Mouse (Mus musculus) adrenal gland (tissue): Measurements from ENCODE around the gene Btg1.

Source experiments
- intact Hi-C: fragments of 180-260 bp; cut with DNase I; formaldehyde crosslinking; loops from one replicate; pipeline ENCODE4 v1.15.1; 2025
- long read RNA-seq, 2 experiments: library from polyadenylated mRNA; unstranded; transcript quantifications; one replicate each; pipeline ENCODE4 v2.0.0; 2020; ENCODE audit warnings: borderline replicate concordance in 1 of 2; ENCODE audit not compliant: insufficient replicate concordance in 1 of 2

The Btg1 gene
- long read RNA-seq, experiment 1, full-length matches to known transcripts, result 48 of 57 reads
- long read RNA-seq, experiment 1, partial matches to known transcripts, result 0 of 57 reads
- long read RNA-seq, experiment 1, other reads (novel, unspliced or antisense), result 9 of 57 reads
- long read RNA-seq, experiment 2, full-length matches to known transcripts, result 119 of 128 reads
- long read RNA-seq, experiment 2, partial matches to known transcripts, result 0 of 128 reads
- long read RNA-seq, experiment 2, other reads (novel, unspliced or antisense), result 9 of 128 reads

DNA sequence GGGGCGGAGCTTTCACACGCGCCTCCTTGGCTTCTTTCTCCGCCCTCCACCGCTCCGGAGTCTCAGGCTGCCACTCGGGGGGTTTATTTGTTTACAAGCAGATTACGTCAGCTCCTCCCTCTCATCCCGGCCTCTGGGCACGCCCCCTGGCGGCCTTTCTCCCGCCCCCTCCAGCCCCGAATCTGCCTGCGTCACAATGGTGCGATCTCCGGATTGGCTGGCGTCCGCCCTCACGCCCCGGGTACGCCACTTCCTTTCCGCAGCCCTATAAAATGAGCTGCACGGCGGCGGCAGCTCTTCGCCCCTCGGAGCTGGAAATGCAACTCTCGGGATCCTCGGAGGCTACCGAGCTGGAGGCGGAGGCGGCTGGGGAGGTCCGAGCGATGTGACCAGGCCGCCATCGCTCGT is at the start of gene Btg1:
Btg1 (plus strand) TSS at position 298 of the 408 bp plus-strand sequence.
- intact Hi-C loops, result loop anchor here (5.0 kb wide), 2 partner anchors 316 to 404 kb away; no protein-coding TSS in a partner anchor

DNA sequence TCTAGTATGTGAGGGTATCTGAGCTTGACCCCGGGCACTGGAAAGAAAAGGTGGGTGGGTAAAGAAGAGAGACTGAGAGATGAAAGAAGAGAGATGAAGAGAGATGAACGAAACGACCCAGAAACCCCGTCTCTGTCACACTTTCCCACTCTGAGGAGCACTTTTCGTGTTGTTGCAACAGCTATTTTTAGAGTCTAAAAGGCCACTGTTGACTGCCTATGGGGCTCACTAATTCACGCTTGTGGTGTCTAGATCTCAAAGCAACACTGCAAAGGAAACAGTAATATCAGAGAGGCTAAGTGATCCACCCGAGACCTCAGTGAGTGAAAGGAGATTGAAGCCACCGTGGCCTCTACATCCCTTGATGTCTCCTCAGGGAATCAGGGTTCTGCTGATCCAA is 47.3 kb upstream of the Btg1 start:
- intact Hi-C loops, result no loop called here

DNA sequence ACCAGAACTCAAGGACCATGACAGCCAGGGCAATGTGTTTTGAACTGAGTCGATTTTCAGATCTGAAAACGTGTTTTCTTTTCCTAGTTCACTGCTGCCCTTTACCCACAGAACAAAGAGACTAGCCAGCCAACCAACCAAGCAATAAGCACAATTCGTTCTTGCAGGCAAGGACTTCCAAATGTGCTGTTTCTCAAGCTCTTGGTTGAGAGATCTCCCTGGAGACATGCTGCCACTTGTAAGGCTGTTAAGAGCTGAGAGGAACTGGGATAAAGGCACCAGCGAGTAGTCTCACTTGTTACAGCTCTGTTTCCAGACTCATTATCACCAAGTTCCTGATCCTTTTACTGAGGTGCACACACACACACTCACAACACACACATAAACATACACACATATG is 45.6 kb upstream of the Btg1 start:
- intact Hi-C loops, result no loop called here

DNA sequence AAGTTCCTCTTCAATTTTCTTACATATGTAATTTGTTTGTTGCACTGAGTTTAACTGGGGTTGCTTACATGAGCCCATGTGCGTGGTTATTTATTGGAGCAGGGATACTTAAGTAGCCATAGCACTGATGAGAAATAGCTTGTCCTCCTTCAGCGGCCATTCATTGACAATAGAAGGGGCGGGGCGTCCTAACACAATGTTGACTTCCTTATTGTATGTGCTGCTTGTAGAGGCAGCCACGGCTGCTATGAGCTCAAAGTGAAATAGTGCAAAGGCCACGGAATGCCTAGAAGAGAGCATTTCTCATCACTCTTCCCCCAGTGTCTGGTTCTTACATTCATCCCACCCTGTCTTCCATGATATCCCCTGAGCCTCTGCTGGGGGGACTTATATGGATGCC is 42.0 kb upstream of the Btg1 start:
- intact Hi-C loops, result no loop called here

DNA sequence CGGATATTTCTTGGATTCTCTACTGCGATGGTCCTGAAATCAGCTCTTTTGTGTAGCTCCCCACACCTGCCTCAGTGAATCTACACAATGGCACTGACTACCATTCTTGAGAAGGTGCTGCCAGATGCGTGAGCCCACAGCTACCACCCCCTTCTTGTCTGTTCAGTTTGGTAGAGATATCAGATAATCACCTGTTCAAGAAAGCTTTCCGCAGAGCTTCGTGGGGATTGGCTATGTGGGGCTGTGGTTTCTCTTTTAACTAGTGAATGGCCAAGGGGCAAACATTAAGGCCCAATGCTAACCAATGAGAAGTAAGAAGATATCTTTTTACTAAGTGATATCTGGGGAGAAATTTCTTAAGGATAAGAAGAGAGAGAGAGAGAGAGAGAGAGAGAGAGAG is 41.5 kb upstream of the Btg1 start:
- intact Hi-C loops, result no loop called here

DNA sequence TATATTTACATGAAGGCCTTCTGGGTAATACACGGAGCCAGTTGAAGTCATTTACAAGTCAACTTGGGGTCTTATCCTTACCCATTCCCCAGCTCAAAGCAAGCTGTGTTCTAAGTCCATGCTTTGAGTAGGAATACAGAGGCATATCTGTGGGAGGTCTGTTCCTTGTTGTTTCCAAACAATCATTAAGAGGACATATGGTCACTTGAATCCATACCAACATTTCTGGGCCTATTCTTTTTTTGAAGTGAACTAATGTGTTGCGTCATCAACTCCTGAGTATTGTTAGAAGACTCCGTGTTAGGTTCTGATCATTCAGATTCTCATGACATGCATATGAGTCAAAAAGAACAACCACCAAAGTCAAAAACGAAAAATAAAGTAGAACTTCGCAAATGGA is 37.9 kb upstream of the Btg1 start:
- intact Hi-C loops, result no loop called here

DNA sequence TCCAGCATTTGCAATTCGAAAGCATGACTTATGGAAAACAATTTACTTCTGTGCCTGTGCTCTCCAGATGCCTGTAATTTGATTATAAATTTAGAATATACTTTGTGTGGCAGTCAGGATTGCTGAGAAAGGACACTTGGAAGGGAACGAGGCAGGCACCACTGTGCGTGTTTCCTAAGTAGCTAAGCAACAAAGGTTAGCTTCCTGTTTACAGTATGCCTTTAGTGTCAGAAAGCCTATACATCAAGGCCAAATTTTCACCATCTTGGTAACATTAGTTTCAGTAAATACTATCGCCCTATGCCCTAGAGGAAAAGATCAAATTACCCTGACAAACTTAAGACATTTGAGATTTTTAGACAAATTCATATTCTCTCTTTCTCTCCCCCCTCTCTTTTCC is 37.4 kb upstream of the Btg1 start:
- intact Hi-C loops, result no loop called here

DNA sequence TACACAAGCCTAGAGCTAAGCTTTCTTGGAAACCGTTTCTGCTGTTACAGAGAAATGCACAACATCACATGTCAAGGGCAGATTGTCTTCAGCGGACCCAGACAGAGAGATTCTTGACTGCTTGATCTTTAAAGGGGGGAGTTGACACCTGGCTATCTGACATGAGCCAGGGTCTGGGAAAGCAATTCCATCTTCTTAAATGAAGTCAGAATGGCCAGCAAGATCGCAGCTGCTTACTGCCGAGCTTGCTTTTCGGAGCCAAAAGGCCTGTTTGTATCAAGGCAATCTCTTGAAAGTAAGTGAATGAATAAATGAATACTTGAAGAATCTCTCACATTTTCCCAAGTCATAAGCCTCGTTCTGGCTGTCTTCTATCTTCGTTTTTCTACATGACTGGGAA is 36.6 kb upstream of the Btg1 start:
- intact Hi-C loops, result no loop called here

DNA sequence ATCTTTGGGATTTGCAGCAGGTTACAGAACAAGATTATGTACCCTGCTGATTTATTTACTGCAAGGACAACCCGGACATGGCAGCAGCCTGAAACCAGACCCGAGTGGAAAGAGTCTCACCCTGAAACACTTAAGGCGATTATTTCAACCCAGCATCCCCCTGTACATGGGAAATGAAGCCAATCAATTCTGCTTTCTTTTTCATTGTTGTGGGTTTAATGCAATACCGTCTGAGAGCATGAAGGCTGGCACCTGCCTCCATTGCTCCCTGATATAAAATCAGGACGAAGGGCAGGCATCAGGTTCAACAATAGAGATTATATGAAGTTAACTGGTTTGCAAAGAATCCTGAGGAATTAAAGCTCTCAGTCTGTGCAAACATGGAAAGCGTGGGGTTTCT is 35.6 kb upstream of the Btg1 start:
- intact Hi-C loops, result no loop called here

DNA sequence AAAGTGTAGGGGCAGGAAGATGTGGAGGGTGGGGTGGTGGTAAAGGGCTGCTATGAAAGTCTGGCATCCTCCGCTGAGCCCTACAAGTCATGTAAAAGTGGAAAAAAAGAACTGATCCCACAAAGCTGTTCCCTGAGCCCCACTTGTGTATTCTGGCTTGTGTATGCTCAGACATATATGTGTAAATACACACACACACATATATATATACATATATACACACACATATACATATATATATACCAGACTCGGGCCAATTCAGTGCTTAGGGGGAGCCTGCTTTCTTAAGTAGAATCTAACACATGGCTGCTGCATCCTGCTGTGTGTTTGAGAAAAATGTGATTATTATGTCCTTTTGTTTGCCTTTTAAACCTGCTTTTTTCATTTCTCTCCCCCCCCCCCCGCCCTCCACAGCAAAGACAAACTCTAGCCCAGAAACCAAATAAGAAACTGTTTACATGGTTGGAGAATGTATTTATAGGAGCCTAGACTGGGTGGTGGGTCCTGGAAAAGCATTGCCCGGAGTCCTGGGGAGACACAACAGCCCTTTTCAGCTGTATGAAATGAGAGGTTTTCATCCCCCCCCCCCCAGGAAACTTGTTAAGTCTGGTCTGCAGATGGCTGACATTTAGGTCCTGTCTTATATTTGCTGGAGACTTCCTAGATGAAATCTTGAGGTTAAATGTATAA is 30.5 kb upstream of the Btg1 start:
- intact Hi-C loops, result no loop called here

DNA sequence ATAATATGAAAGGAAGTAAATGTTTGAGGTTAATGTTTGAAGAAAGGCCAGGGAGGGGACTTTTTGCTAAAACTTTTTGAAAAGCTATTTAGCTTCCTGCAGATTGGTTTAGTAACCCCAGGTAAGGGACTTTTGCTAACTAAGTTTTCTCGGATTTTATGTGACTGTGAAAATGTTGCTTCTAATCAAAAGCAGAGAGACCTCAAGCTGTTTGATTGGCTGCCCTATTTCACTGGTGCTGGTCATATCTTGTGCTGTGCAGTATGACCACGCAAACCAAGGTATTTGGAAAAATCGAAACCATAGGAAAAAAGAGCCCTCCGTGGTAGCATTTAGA is 30.0 kb upstream of the Btg1 start:
- intact Hi-C loops, result no loop called here

DNA sequence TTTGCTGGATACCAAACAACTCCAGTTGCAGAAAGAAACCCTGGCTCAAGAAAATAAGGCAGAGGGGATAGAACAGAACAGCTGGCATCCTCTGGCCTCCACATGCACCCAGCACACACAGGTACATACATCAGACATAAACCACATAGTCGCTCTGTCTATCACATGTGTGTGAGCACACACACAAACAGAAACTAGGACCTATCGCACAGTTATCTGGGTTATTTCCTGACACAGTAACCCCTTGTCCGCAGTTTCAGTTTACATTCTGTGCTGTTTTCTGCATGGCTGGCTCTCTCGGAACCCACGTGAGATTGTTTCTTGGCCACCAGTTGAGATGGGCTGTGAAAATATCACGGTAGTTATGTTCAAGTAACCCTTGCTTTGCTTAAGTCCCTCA is 28.6 kb upstream of the Btg1 start:
- intact Hi-C loops, result no loop called here

DNA sequence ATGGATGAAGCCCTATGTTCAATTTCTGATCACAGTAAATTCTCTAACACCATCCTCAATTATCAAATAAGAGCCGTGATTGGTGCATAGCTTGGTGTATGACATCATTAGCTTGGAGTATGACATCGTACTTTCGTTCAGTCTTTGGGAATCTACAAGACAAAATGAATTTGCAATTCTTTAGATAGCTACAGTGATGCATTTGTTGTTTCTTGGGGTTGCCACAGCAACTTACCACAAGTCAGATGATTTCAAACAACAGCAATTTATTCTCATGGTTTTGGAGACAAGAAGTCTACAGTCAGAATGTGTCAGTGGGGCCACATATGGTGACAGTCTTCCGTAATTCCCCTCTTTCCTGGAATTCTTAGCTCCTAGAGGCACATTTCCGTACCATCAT is 27.0 kb upstream of the Btg1 start:
- intact Hi-C loops, result no loop called here

DNA sequence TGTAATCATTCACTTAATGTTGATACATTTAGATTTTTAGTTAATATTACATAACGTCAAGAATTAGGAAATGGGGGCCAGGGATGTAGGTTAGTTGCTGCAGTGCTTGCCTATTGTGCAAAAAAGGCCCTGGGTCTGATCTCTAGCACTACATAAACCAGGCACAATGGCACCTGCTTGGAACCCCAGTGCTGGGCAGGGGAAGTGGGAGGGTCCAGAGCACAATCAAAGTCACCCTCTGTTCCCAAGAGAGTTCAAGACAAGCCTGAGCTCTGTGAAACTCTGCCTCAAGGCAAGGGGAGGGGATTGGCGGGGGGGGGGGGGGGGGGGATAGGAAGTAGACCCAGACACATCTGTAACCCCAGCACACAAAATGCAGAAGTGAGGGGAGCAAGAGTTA is 24.7 kb upstream of the Btg1 start:
- intact Hi-C loops, result no loop called here

DNA sequence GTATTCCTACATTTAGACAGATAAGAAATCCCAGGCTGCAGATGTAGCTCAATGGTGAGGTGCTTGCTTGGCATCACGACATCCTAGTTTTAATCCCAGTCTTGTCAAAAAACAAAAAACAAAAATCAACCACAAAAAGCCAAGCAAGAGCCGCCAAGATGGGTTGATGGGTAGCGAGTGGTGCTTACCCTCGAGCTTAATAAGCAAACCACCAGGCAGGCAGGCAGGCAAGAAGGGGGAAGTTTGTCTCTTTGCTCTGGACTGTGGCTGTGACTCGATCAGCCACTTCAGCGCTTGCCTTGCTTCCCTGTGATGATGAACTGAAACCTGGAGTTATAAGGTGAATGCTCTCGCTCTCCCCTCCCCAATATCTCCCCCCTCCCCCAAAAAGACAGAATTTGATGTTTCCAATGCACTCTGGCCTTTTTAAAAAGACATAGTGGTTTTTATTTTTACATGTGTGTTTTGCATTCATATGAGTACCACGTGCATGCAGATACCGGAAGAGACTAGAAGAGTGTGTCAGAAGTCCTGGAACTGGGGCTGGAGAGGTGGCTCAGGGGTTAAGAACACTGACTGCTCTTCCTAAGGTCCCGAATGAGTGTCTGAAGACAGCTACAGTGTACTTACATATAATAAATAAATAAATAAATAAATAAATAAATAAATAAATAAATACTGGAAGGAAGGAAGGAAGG is 21.2 kb upstream of the Btg1 start:
- intact Hi-C loops, result no loop called here

DNA sequence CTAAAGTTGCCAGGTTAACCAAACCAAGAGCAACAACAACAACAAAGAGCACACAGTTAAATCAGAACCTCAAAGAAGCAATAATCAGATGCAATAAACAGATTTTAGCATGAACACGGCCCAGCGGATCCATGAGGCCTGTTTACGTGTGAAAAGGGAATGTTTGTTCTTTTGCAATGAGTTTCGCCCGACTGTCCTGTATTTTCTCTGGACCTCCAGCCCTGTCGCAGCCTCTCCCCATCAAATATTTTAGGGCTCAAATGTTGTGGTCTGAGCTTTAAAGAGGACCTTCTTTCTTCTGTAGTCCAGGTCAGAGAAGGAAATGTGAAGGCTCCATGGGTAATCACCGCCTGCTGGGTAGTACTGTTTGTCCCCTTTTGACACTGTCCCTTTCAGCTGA is 20.4 kb upstream of the Btg1 start:
- intact Hi-C loops, result no loop called here

DNA sequence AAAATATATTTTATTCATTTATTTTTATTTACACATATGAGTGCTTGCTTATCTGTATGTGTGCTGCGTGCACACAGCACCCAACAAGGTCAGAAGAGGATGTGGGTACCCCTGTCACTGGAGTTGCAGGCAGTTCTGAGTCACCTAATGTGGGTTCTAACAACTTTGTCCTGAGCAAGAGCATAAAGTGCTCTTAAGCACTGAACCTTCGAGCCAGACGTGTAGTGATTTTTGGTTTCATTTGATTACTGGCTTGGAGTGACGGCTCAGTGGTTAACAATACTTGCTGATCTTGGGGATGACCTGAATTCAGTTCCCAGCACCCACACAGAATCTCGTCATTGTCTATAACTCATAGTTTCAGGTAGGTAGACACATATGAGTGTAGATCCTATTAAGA is 17.2 kb upstream of the Btg1 start:
- intact Hi-C loops, result no loop called here

DNA sequence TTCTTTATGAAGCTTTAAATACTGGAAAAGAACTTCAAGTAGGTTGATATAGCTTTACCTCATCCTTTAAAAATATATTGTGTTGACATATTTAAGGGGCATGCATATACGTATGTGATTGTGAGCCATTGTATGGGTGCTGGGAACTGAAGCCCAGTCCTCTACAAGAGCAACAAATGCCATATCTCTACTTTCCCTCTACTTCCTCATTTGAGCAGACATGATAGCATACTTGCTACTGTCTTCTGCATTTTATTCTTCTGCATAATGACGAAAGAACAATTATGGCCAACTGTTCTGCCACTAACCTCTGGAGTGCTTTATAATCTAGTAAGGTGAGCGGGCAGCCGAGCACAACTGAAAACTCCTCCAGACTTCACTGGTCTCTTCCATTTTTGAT is 15.1 kb upstream of the Btg1 start:
- intact Hi-C loops, result no loop called here

DNA sequence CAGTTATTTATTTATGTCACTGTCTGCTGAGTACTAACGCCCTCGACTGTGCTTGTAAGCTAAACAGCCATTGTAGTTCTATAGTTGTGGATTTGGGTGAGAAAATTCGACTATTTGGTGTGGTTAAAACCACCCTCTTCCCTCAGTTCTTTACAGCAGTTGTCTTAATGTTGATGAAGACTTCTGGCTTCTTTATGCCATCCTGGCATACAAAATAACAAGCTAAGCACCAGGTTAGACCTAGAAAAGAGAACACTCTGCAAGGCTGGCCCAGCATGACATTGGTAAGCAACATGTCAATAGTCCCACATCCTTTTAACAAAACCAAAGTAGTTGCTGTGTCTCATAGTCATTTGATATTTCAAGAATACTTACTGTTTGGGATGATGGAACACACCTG is 14.5 kb upstream of the Btg1 start:
- intact Hi-C loops, result no loop called here

DNA sequence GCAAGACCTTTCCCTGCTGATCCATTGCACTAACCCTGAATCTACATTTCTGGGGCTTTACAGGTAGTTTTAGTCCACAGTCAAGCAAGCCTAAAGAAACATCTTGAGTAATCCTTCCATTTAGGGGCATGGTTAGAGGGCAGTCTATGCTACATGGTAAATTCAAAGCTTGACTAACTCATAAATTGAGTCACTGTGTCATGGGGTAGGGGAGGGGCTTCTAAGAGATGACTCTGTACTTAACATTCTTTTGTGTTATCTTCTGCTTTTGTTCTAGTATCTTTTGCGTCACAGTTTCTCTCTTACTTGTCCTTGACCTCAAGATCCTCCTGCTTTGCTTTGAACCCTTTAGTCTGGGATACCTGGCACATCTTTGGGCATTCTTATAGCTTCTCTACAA is 11.6 kb upstream of the Btg1 start:
- intact Hi-C loops, result no loop called here

DNA sequence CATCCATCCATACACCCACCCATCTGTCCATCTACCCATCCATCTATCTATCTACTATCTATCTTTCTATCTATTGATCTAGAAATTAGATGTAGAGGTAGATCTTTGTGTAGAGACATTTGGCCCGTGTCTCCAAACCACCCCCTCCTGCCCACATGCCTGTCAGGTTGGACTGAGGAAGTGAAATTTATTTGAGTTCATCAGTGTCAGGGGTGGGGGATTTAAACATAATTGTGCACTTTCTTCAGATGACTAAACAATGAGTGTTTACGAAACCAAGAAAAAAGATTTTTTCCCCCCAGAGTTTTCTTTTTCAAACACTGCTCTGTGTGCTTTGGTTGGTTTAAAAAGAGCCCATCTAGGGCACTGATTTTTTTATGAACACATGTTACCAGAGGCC is 10.9 kb upstream of the Btg1 start:
- intact Hi-C loops, result no loop called here

DNA sequence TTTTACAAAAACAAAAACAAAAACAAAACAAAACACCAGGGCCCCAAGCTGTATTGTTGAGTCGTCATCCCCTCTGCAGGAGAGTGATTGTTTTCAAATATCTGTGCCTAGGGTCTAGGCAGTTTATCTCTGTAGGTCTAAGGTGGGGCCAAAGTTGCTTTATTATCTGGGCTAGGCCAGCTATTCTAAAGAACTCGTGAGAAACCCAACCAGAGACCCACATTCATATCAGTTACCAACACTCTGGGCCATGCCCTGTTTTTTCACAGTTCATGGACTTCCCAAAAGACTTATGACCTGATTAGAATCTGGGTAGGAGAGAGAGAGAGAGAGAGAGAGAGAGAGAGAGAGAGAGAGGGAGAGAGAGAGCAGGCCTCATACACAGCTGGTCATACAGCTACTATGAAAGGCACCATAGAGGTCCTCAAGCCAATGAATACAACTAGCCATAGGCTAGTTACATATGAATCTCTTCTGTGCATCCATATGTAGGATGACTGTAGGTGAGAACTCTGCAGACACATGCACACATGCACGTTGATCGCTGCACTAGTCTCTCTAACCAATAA is 9.1 kb upstream of the Btg1 start:
- intact Hi-C loops, result no loop called here
